Mouse (Mus musculus): Measurements from ENCODE around the gene Unc13b. TPM values are rescaled to one million over a fixed set of nuclear protein-coding genes. Genes with fewer than 3 reads are reported as not detected.
A peak's percentile ranks its signal among the peaks of the same experiment; 100 is the strongest.

Gene Unc13b
- polyA plus RNA-seq, 1 experiment from 2014 or later: 4.1 TPM

DNA sequence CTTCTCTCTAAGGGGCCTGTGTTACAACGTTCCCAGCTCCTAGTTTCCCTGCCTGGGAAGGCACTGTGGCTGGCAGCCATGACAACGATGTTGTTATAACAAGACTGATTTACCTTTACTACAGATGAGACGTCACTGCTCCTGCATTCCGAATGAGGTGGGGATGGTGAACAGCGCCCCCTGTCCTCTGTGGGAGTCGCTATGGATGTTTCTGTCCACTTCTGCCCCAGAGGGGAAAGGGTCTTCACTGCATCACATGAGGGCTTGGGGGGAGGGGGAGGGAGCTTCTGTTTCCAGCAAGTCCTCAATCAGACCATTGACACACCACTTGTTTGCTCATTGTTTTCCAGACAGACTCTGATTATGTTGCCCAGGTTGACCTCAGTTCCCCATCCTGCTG lies 235.2 kb downstream of the Unc13b start:
- Histone ChIP-seq H3K27ac (replicated peaks; ENCODE audit: low read depth, low read length) (no peak overlapping the region), H3K36me3 (replicated peaks; ENCODE audit: control insufficient read depth, insufficient read depth, low read depth, low read length) (no peaks in the 10 kb centered on the region), H3K27me3 (ENCODE audit: control insufficient read depth, insufficient read depth, low read length) (no peaks in the 10 kb centered on the region), H3K4me1 (ENCODE audit: control insufficient read depth, insufficient read depth, low read length) (no peaks in the 10 kb centered on the region), H3K4me2 (ENCODE audit: low read depth, low read length) (no peak overlapping the region), H3K9me3 (replicated peaks; ENCODE audit: control insufficient read depth, low read length) (no peaks in the 10 kb centered on the region), H3K9ac (replicated peaks; ENCODE audit: low read length) (no peak overlapping the region), H3K4me3 (ENCODE audit: low read depth, low read length) (no peak overlapping the region)
- WGBS: 35% methylated on average over 6 of the region's 6 CpGs
- ATAC-seq (replicated peaks; ENCODE audit: insufficient number of reproducible peaks, low FRiP score, low TSS enrichment, low read depth): no peak
- DNase-seq (ENCODE audit: low spot score): peak; percentile 30

DNA sequence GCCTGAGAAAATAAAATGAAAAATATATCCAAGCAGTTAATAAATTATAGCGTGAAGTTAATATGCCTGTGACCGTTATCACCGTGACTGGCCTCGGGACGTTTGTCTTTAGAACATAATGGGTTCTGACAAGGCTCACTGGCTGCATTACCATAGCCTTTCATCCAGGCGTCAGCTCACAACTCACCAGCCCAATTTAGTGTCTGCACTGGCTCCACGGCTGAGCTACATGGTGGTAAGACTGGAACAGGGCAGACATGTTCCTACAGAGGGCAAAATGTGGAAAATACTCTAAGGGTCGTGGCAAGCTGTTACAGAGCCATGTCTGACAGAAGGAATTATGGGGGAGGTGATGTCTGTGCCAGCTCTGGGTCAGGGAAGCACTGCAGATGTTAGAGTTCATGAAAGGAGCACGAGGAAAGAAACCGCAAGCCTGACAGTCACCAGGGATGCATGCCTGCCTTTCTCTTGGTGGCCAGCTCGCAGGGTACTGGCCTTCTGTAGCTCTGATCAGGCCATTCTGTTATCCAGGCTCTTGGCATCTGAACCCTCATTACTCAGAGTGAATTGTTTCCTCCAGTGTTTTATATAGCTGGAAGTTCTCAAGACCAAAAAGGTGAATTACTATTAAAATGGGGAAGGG lies 251.1 kb downstream of the Unc13b start:
- H3K27ac ChIP-seq (replicated peaks; ENCODE audit: low read depth, low read length): no peak overlapping the region
- no peaks in the 10 kb centered on the region for H3K27me3 ChIP-seq (ENCODE audit: control insufficient read depth, insufficient read depth, low read length)
- H3K9ac ChIP-seq (replicated peaks; ENCODE audit: low read length): no peak overlapping the region
- DNase-seq (ENCODE audit: low spot score) (no peak), ATAC-seq (replicated peaks; ENCODE audit: insufficient number of reproducible peaks, low FRiP score, low TSS enrichment, low read depth) (no peak)
- no peaks in the 10 kb centered on the region for H3K9me3 ChIP-seq (replicated peaks; ENCODE audit: control insufficient read depth, low read length)
- no peaks in the 10 kb centered on the region for H3K4me1 ChIP-seq (ENCODE audit: control insufficient read depth, insufficient read depth, low read length)
- no peak overlapping the region for H3K4me2 ChIP-seq (ENCODE audit: low read depth, low read length)
- no peak overlapping the region for H3K4me3 ChIP-seq (ENCODE audit: low read depth, low read length)
- 56% methylated on average over 11 of the region's 11 CpGs for WGBS
- H3K36me3 ChIP-seq (replicated peaks; ENCODE audit: control insufficient read depth, insufficient read depth, low read depth, low read length): no peaks in the 10 kb centered on the region

Other genes with a start within 250 kb of the Unc13b start
- not detected in 2 replicates for gene Fam205a1, start 205.1 kb upstream of the Unc13b start, polyA plus RNA-seq (2014; fragmentation: Nextera tagmentation; extraction: Ambion mirVana)
- 0.20 and 0.25 TPM in 2 replicates for gene Gm12394, start 202.2 kb upstream of the Unc13b start, polyA plus RNA-seq (2014; fragmentation: Nextera tagmentation; extraction: Ambion mirVana)
- not detected in 2 replicates for gene Fam205c, start 184.7 kb upstream of the Unc13b start, polyA plus RNA-seq (2014; fragmentation: Nextera tagmentation; extraction: Ambion mirVana)
- gene Phf24, start 142.3 kb upstream of the Unc13b start, polyA plus RNA-seq (2014; fragmentation: Nextera tagmentation; extraction: Ambion mirVana): 0.43 and 0.80 TPM in 2 replicates
- 8.6 and 9.7 TPM in 2 replicates for gene Dnajb5, start 109.1 kb upstream of the Unc13b start, polyA plus RNA-seq (2014; fragmentation: Nextera tagmentation; extraction: Ambion mirVana)
- gene 1700022I11Rik, start 89.3 kb upstream of the Unc13b start, polyA plus RNA-seq (2014; fragmentation: Nextera tagmentation; extraction: Ambion mirVana): 0.70 and 0.76 TPM in 2 replicates
- gene Vcp, start 58.4 kb upstream of the Unc13b start, polyA plus RNA-seq (2014; fragmentation: Nextera tagmentation; extraction: Ambion mirVana): 686 and 688 TPM in 2 replicates
- gene Fancg, start 48.4 kb upstream of the Unc13b start, polyA plus RNA-seq (2014; fragmentation: Nextera tagmentation; extraction: Ambion mirVana): 19.7 and 22.7 TPM in 2 replicates
- 17.3 and 18.8 TPM in 2 replicates for gene Pigo, start 33.1 kb upstream of the Unc13b start, polyA plus RNA-seq (2014; fragmentation: Nextera tagmentation; extraction: Ambion mirVana)
- gene Stoml2, start 27.2 kb upstream of the Unc13b start, polyA plus RNA-seq (2014; fragmentation: Nextera tagmentation; extraction: Ambion mirVana): 410 TPM in 2 replicates
- 8.7 and 9.6 TPM in 2 replicates for gene Fam214b, start 12.7 kb upstream of the Unc13b start, polyA plus RNA-seq (2014; fragmentation: Nextera tagmentation; extraction: Ambion mirVana)
- gene Atp8b5, start 208.2 kb downstream of the Unc13b start, polyA plus RNA-seq (2014; fragmentation: Nextera tagmentation; extraction: Ambion mirVana): 0.40 and 0.58 TPM in 2 replicates

Measured in embryonic facial prominence, embryonic 11.5 days (tissue).